Mouse (Mus musculus) frontal cortex, postnatal 25 days (tissue): Measurements from ENCODE around the gene Poc1b.
"Not testable (repeated sequence)": the region's sequence is repeated elsewhere in the genome, so short reads cannot be mapped to it uniquely, and the experiment has no call there.

Experiments used
- DNase-seq, 2 experiments: peaks; one replicate each; pipeline ENCODE4 v3.0.0; 2022; ENCODE audit warnings: low spot score in 2 of 2

Poc1b gene

GRCm38 (mm10) chr10:99157697-99158096 is 50.9 kb downstream of the Poc1b start:
- not testable (repeated sequence) for DNase-seq

GRCm38 (mm10) chr10:99161987-99162582 is 55.2 kb downstream of the Poc1b start:
- no peak for DNase-seq

DNA sequence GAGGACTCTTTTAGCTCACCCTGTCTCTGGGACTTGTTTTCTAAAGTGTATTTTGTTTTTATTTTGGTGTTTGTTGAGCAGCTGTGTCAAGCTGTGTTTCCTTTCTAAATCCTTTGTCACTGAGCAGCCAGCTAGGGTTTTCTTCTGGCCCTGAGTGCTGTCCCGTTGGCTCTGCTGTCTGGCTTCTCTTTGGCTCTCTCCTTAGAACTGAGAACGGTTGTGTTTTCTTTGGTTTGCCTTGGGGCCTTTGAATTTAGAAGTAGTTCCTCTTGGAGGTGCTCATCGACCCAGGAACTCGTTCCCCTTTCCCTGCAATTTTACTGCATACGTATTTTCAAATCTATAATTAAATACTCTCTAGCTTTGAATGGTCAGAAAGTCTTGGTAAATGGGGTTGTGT is 56.2 kb downstream of the Poc1b start:
- DNase-seq, result no peak

- DNase-seq, result peak in 1 of 2 experiments; percentile 41
Observed at GRCm38 (mm10) chr10:99164871-99165477, 58.1 kb downstream of the Poc1b start.

DNA sequence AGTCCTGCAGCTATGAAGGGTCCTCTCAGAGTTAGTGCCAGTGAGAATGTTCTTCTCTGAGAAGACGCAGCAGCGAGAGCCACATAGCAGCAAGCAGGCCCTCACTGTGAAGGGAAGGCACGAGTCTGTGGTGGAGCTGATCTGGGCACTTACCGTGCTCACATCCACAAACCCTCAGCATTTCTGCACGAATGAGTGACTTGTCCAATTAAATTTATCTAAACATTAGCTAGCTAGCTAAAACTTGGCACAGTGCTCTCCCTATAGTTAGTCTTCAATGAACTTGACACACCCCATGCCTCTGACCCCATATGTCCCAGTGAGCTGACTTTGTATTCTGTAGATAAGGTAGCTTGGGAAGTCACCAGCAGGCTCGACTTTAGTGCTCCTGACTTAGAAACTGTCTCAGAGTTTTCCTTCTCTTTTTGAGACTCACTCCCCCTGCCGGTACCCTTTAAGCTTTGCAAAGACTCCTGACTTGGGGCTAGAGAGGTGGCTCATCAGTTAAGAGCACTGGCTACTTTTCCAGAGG is 59.0 kb downstream of the Poc1b start:
- DNase-seq, result no peak

DNA sequence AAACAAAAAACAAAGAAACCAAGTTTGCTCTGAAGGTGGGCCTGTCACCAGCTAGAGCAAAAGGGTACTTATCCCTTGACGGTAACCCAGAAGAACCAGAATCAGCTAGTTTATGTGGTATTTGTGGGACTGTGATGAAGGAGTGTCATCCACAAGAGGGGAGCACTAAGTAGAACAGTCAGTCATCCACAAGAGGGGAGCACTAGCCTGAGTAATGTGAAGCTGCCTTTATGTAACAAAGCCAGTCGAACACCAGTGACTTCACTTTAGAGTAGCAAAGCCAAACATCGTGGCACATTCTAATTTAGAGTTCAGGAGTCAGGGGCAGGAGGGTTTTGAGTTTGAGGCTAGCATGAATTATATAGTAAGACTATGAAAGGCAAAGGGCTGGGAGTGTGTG is 59.6 kb downstream of the Poc1b start:
- DNase-seq, result no peak

DNA sequence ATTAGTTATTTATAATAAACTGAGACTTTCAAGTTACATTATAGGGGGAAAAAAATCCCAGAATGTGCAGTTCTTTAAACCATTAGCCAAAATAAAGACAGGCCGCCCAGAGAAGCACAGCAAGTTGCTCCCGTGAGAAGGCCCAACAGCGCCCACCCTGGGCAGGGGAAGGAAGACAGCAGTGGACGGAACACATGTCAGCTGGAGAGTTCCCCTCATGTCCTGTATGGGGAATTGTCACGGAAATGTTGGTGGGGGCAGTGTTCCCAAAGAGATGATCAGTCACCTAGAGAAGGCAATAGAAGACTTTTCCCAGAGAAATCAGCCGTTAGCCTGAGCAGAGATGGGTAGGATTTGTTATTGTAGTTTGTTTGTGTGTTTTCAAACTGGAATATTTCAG is 61.6 kb downstream of the Poc1b start:
- DNase-seq, result no peak

GRCm38 (mm10) chr10:99168840-99169764 is 62.3 kb downstream of the Poc1b start:
- no peak for DNase-seq

DNA sequence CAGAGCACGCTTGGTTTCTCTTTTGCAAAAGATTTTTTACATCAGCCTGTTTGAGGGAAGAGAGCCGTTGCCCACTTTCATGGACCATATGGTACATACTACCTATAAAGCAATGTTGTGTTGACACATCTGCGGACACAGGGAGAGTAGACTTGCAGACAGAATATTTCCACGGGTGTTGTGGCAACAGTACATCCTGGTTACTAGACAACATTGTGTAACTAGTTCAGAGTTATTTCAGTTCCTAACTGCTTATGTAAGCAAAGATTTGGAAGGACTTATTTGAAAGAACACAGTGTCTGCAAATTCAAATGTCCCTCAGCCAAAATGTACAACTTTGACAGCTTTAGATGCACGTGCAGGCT is 62.9 kb downstream of the Poc1b start:
- no peak for DNase-seq

GRCm38 (mm10) chr10:99171961-99172497 is 65.2 kb downstream of the Poc1b start:
- DNase-seq, result peak in 1 of 2 experiments; percentile 18

- DNase-seq, result no peak
Observed at GRCm38 (mm10) chr10:99172906-99173507, 66.2 kb downstream of the Poc1b start.

DNA sequence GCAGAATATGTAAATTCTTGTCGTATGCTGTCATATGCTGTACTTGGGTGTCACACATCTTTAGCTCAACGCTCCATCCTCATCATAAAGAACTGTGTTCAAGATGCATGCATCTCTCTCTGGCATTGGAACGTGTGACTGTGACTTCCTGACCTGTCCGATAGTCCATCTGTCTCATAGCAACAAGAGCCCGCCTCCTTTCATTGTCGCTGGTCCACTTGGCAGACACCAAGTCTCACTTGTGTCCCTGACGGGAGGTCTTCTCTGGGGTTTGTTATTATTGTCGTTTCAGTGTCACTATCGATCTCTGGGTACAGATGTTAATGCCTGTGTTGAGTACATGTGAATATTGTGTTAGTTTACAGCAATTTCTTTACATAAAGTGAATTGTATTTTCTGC is 70.1 kb downstream of the Poc1b start:
- DNase-seq, result no peak

DNA sequence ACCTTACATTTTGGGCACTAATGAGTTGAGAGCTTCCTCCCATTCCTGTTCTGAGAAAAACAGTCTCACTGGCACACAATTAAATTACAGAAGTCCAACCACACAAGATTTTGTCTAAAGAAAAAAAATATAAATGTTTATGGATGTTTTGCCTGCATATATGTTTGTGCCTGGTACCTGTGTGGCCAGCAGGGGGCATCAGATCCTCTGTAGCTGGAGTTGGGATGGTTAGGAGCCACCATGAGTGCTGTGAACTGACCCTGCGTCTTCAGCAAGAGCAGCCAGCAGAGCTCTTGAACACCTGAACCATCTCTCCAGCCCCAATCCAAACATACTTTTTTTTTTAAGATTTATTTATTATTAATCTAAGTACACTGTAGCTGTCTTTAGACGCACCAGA is 71.3 kb downstream of the Poc1b start:
- no peak for DNase-seq

DNA sequence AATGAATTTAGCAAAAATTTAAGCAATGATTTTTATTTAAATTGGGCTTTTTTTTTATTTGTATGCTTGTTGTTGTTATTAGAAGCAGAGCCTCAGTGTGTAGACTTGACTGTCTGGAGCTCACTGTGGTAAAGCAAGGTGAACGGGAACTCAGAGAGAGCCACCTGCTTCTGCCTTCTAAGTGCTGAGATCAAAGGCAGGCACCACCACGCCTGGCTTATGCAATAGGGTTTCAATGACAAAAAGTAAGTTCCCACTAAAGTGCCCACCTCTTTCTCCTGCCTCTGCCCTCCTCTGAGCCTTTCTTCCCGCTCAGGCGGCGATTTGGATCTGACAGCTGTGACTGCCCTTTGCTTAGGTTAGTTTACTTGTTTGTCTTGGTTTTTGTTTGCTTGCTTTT is 72.3 kb downstream of the Poc1b start:
- DNase-seq, result no peak

DNA sequence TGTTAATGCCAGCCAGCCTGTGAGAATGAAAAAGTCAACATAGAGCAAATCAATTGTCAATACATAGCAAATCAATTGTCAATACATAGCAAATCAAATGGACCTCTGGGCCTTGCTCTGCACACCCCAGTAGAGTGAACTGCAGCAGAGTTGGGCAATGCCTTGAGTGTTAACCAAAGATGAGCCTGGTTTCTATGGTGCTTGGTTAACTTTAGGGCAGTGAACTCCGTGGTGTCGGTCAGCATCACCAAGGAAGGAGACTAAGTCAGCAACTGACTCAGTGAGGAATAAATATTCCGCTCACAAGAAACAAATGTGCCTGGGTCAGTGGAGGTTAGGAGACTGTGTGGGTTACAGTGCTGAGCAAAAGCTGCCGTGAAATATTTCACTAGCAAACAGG is 72.7 kb downstream of the Poc1b start:
- no peak for DNase-seq

- no peak for DNase-seq
Observed at GRCm38 (mm10) chr10:99181497-99181896, 74.7 kb downstream of the Poc1b start.

DNA sequence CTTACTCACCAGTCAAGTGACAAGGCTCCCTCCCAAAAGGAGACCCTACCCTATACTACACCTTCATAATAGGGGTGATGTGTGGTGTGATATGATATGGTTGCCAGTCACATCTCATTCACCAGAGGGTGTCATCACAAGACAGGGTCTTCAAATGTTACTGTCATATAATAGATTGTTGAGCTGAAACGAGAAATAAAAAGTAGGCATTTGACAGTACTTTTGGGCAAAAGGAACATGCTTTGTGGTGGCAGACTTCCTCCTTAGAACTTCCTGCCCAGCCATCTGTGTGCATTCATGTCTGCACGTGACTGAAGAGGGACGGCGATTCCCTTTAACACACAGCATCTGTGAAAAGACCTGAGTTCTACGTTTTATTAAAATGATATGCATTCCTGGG is 75.3 kb downstream of the Poc1b start:
- DNase-seq, result no peak

DNA sequence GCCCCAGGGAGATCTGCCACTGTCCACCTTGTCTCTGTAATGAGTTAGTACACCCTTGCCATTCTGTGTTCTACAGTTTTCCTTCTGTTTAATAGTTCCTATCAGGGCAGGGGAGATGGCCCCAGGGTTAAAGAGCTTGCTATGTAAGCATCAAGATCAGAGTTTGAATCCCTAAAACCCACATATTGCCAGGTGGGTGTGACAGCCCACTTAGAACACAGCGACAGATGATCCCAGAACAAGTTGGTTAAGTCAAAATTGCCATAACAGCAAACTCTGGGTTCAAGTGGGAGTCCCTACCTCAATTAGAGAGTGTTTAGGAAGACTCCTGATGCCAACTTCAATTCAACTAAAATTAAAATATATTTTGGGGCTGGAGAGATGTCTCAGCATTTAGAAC is 81.3 kb downstream of the Poc1b start:
- no peak for DNase-seq

- DNase-seq, result no peak
Observed at GRCm38 (mm10) chr10:99188656-99189603, 82.1 kb downstream of the Poc1b start.

DNA sequence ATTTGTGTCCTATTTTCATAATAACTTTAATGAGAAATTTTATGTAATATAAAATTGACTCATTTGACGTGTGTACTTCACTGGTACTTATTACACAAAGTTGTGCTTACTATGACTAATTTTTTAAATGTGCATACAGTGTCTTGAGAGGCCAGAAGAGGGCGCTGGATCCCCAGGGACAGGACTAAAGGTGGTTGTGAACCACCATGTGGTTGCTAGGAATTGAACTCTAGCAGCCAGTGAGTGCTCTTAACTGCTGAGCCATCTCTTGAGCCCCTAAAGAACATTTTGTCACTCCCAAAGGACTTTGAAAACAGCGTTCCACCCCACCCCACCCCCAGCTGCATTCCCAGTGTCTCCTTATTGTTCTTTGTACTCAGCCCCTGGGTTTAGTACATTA is 84.0 kb downstream of the Poc1b start:
- DNase-seq, result no peak
